Mouse (Mus musculus) neutrophil, adult 5-6 weeks (primary cell): ENCODE data around the gene Trim69. TPM values are rescaled to one million over a fixed set of nuclear protein-coding genes. Genes with fewer than 3 reads are reported as not detected.
A peak's percentile ranks its signal among the peaks of the same experiment; 100 is the strongest.
"Not testable (repeated sequence)": the region's sequence is repeated elsewhere in the genome, so short reads cannot be mapped to it uniquely, and the experiment has no call there.

Experiments
- ATAC-seq: fragments of 151-379, 151-347 bp; 2 replicates; pipeline ENCODE4 v1.8.0; 2017; ENCODE audit warnings: mild to moderate bottlenecking, moderate TSS enrichment; ENCODE audit not compliant: insufficient number of reproducible peaks, poor library complexity, low FRiP score, severe bottlenecking; ENCODE audit errors: extremely low read depth
- total RNA-seq: library from RNA; stranded (forward); fragments of 200-1000 nt; gene quantifications from 2 replicates; pipeline ENCODE4 v1.2.3, GENCODE M21; 2017

Gene Trim69
- total RNA-seq, 1 experiment from 2014 or later: not detected

- no peak for ATAC-seq
These were observed 26.3 kb downstream of the Trim69 start for GRCm38 (mm10) chr2:122186751-122187150.

GRCm38 (mm10) chr2:122191849-122192248 is 31.3 kb downstream of the Trim69 start:
- no peak for ATAC-seq

- no peak for ATAC-seq
These were observed 34.0 kb downstream of the Trim69 start for GRCm38 (mm10) chr2:122194509-122194929.

- ATAC-seq: no peak
These were observed 41.0 kb downstream of the Trim69 start for GRCm38 (mm10) chr2:122201501-122201900.

GRCm38 (mm10) chr2:122206440-122207107 is 46.1 kb downstream of the Trim69 start:
- ATAC-seq: no peak

GRCm38 (mm10) chr2:122210534-122211228 is 50.2 kb downstream of the Trim69 start:
- ATAC-seq: no peak

GRCm38 (mm10) chr2:122217075-122217474 is 56.6 kb downstream of the Trim69 start:
- ATAC-seq: not testable (repeated sequence)

- ATAC-seq: no peak
These were observed 57.7 kb downstream of the Trim69 start for GRCm38 (mm10) chr2:122218234-122218633.

GRCm38 (mm10) chr2:122221378-122221777 is 60.9 kb downstream of the Trim69 start:
- no peak for ATAC-seq

- no peak for ATAC-seq
These were observed 61.3 kb downstream of the Trim69 start for GRCm38 (mm10) chr2:122221798-122222197.

GRCm38 (mm10) chr2:122222272-122222671 is 61.8 kb downstream of the Trim69 start:
- ATAC-seq: 0 out of 2 replicates have a peak, but pooled peaks have one; percentile 26

GRCm38 (mm10) chr2:122223654-122224053 is 63.2 kb downstream of the Trim69 start:
- ATAC-seq: no peak

Other genes starting within 250 kb of the Trim69 start
- 60.2 and 69.8 TPM in 2 replicates for gene Ctdspl2, start 204.7 kb upstream of the Trim69 start, total RNA-seq
- 0.25 TPM in 1 of 2 replicates, not detected in the other for gene Mageb3, start 204.6 kb upstream of the Trim69 start, total RNA-seq
- 22.3 and 23.2 TPM in 2 replicates for gene Eif3j1, start 132.2 kb upstream of the Trim69 start, total RNA-seq
- gene Spg11, start 42.3 kb upstream of the Trim69 start, total RNA-seq: 26.4 and 30.3 TPM in 2 replicates
- 2,529 and 2,921 TPM in 2 replicates for gene B2m, start 13.0 kb upstream of the Trim69 start, total RNA-seq
- gene Patl2, start 25.5 kb downstream of the Trim69 start, total RNA-seq: not detected in 2 replicates
- not detected in 2 replicates for gene Terb2, start 25.6 kb downstream of the Trim69 start, total RNA-seq
- 12.6 and 15.3 TPM in 2 replicates for gene Sord, start 74.0 kb downstream of the Trim69 start, total RNA-seq
- gene Duox2, start 137.7 kb downstream of the Trim69 start, total RNA-seq: not detected in 2 replicates
- 0.47 TPM in 1 of 2 replicates, not detected in the other for gene Duoxa2, start 138.2 kb downstream of the Trim69 start, total RNA-seq
- not detected in 2 replicates for gene Duoxa1, start 153.0 kb downstream of the Trim69 start, total RNA-seq
- not detected in 2 replicates for gene Duox1, start 155.0 kb downstream of the Trim69 start, total RNA-seq
- 1.6 and 4.5 TPM in 2 replicates for gene Shf, start 208.5 kb downstream of the Trim69 start, total RNA-seq